Mouse (Mus musculus) midbrain, postnatal 0 days (tissue): Measurements from ENCODE around the gene Wbp2. TPM values are rescaled to one million over a fixed set of nuclear protein-coding genes. Genes with fewer than 3 reads are reported as not detected.

Source experiments
- ATAC-seq: fragments of 200-750 bp; cut with Nextera tagmentation; 2 replicates; pipeline ENCODE4 v1.8.0; 2017; ENCODE audit warnings: moderate number of reproducible peaks, mild to moderate bottlenecking, moderate TSS enrichment, moderate library complexity; ENCODE audit not compliant: low FRiP score
- DNase-seq: peaks from one replicate; pipeline ENCODE4 v3.0.0-alpha.2; 2015; ENCODE audit warnings: low spot score
- H3K27ac ChIP-seq: fragments of 300-500 bp; sonication (generic); 2 replicates; pipeline ENCODE4 v1.5.1; 2014; ENCODE audit warnings: low read depth, mild to moderate bottlenecking, low read length, mixed read lengths
- H3K27me3 ChIP-seq: fragments of 300-500 bp; sonication (generic); 2 replicates; pipeline ENCODE4 v1.6.1; 2014; ENCODE audit warnings: low read length, control low read depth, mixed read lengths; ENCODE audit not compliant: insufficient read depth
- H3K36me3 ChIP-seq: fragments of 300-500 bp; sonication (generic); 2 replicates; pipeline ENCODE4 v1.6.1; 2014; ENCODE audit warnings: low read length, control low read depth, mixed read lengths; ENCODE audit not compliant: insufficient read depth
- H3K4me1 ChIP-seq: fragments of 300-500 bp; sonication (generic); 2 replicates; pipeline ENCODE4 v1.6.1; 2014; ENCODE audit warnings: mild to moderate bottlenecking, control low read depth, antibody characterized with exemption, low read length, mixed read lengths; ENCODE audit not compliant: insufficient read depth
- H3K4me2 ChIP-seq: fragments of 300-500 bp; sonication (generic); 2 replicates; pipeline ENCODE4 v1.6.1; 2014; ENCODE audit warnings: low read depth, mild to moderate bottlenecking, low read length, mixed read lengths; ENCODE audit not compliant: poor library complexity, severe bottlenecking
- H3K4me3 ChIP-seq: fragments of 300-500 bp; sonication (generic); 2 replicates; pipeline ENCODE4 v1.5.1; 2014; ENCODE audit warnings: low read depth, mild to moderate bottlenecking, low read length, moderate library complexity
- H3K9ac ChIP-seq: fragments of 300-500 bp; sonication (generic); replicated peaks from 2 replicates; pipeline ENCODE4 v1.6.1; 2014; ENCODE audit warnings: mild to moderate bottlenecking, low read length, moderate library complexity, mixed read lengths; ENCODE audit not compliant: poor library complexity, severe bottlenecking
- H3K9me3 ChIP-seq: fragments of 300-500 bp; sonication (generic); 2 replicates; pipeline ENCODE4 v1.6.1; 2016; ENCODE audit warnings: low read length, control low read depth
- CTCF ChIP-seq: IDR thresholded peaks from 2 replicates; pipeline ENCODE4 v1.5.1; 2016; ENCODE audit warnings: antibody characterized with exemption, mild to moderate bottlenecking
- WGBS: fragments of 180-500 bp; shearing (Covaris S2); extraction: QIAGEN DNeasy Blood & Tissue Kit; methylation state at CpG from one replicate; pipeline ENCODE4 v1.1.7; 2014; 5-methylcytosine and 5-hydroxymethylcytosine counted together
- polyA plus RNA-seq: library from polyadenylated mRNA; unstranded; fragments of >200 nt; fragmentation: Nextera tagmentation; extraction: Ambion mirVana; gene quantifications from 2 replicates; pipeline ENCODE4 v1.2.1, GENCODE M21; 2015
- total RNA-seq: library from RNA; depleted of rRNA; stranded (reverse); fragments of >200 nt; gene quantifications from 2 replicates; pipeline ENCODE4 v1.2.3, GENCODE M21; 2014; rRNA removed

Wbp2 gene
- total and polyA plus RNA-seq, 2 experiments from 2014 or later, result 150 to 254 TPM

DNA sequence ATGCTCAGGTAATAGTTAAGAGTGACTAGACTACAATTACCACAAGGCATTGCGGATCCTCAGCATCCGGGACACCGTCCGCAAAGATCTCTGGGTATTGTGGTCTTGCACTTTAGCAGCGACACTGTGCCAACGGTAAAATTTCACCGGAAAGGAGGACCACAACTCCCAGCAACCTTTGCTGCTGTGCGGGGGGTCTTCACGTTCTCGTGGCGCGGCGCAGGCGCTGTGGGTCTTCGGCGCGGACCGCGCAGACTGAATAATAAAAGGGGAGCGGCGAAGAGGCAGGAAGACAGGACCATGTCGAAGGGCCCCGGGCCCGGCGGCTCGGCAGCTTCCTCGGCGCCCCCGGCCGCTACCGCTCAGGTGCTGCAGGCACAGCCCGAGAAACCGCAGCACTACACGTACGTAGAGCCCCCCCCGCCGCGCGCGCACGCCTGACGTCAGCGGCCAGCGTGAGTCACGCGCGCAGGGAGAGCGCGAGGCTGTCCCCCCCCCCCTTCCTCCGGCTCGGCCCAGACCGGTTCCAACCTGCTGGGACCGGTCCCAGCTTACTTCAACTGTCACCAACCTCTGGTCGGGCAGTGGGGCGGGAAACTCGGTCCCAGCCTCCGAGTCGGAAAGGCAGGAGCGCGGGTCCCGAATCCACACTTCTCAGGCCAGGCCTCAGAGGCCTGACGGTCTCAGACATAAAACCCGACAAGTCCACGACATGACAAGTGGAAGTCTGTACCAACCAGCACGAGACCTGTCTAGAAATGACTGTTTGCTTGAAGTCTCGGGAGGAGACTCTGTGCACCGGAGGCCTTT is 56.5 kb downstream of the Wbp2 start, which contains the start of gene Unk:
Unk (plus strand) TSS at position 235 of the 810 bp plus-strand sequence.
- peaks cover 8% of the 10 kb centered on the region; the same call in 1 of the 2 replicates for H3K4me1 ChIP-seq
- TF ChIP-seq CTCF, result no peak
- peak within 1 kb of the TSS; percentile 81 for H3K9ac ChIP-seq
- H3K9me3 ChIP-seq, result no peaks in the 10 kb centered on the region
- DNase-seq (peak; percentile 100), ATAC-seq (peak; percentile 96)
- H3K4me3 ChIP-seq, result peak within 1 kb of the TSS; percentile 44
- no peaks in the 10 kb centered on the region for H3K36me3 ChIP-seq
- under 1% methylated on average over 61 of the region's 67 CpGs for WGBS
- H3K27me3 ChIP-seq, result no peaks in the 10 kb centered on the region
- peak within 1 kb of the TSS; percentile 94 for H3K27ac ChIP-seq
- peak within 1 kb of the TSS; percentile 62 for H3K4me2 ChIP-seq

- Histone ChIP-seq H3K36me3 (no peaks in the 10 kb centered on the region), H3K9ac (peak overlapping the region; percentile 19), H3K4me2 (peak overlapping the region; percentile 48), H3K4me1 (peaks cover 8% of the 10 kb centered on the region; the same call in 1 of the 2 replicates), H3K27ac (peak overlapping the region; percentile 94), H3K9me3 (no peaks in the 10 kb centered on the region), H3K4me3 (peak overlapping the region; percentile 44), H3K27me3 (no peaks in the 10 kb centered on the region)
- ATAC-seq (no peak), DNase-seq (no peak)
- WGBS, result 83% methylated on average over 6 of the region's 6 CpGs
- TF ChIP-seq CTCF, result no peak
These were observed 57.5 kb downstream of the Wbp2 start for GRCm38 (mm10) chr11:116029086-116029865.

Other genes with a start within 250 kb of the Wbp2 start
- not detected in 2 replicates for gene Myo15b, start 228.6 kb downstream of the Wbp2 start, total RNA-seq
- gene Myo15b, start 228.6 kb downstream of the Wbp2 start, polyA plus RNA-seq, result 0.09 and 0.29 TPM in 2 replicates
- not detected in 2 replicates for gene Smim5, start 187.0 kb downstream of the Wbp2 start, total RNA-seq
- 1.3 and 1.5 TPM in 2 replicates for gene Smim5, start 187.0 kb downstream of the Wbp2 start, polyA plus RNA-seq
- gene Smim6, start 175.0 kb downstream of the Wbp2 start, total RNA-seq, result not detected in 2 replicates
- 0.26 TPM in 1 of 2 replicates, not detected in the other for gene Smim6, start 175.0 kb downstream of the Wbp2 start, polyA plus RNA-seq
- gene Sap30bp, start 153.7 kb downstream of the Wbp2 start, total RNA-seq, result 44.3 and 46.4 TPM in 2 replicates
- gene Sap30bp, start 153.7 kb downstream of the Wbp2 start, polyA plus RNA-seq, result 43.3 and 54.3 TPM in 2 replicates
- 18.9 and 20.4 TPM in 2 replicates for gene Recql5, start 153.5 kb downstream of the Wbp2 start, total RNA-seq
- gene Recql5, start 153.5 kb downstream of the Wbp2 start, polyA plus RNA-seq, result 8.0 and 10.5 TPM in 2 replicates
- 2.2 and 3.0 TPM in 2 replicates for gene Itgb4, start 112.3 kb downstream of the Wbp2 start, total RNA-seq
- 1.0 and 1.2 TPM in 2 replicates for gene Itgb4, start 112.3 kb downstream of the Wbp2 start, polyA plus RNA-seq
- gene Galk1, start 74.3 kb downstream of the Wbp2 start, total RNA-seq, result 36.3 and 44.0 TPM in 2 replicates
- 47.7 and 49.5 TPM in 2 replicates for gene Galk1, start 74.3 kb downstream of the Wbp2 start, polyA plus RNA-seq
- gene H3f3b, start 59.0 kb downstream of the Wbp2 start, total RNA-seq, result 568 and 792 TPM in 2 replicates
- gene H3f3b, start 59.0 kb downstream of the Wbp2 start, polyA plus RNA-seq, result 2,143 and 2,254 TPM in 2 replicates
- 45.2 and 55.1 TPM in 2 replicates for gene Unk, start 56.7 kb downstream of the Wbp2 start, total RNA-seq
- gene Unk, start 56.7 kb downstream of the Wbp2 start, polyA plus RNA-seq, result 25.5 and 26.7 TPM in 2 replicates
- gene Unc13d, start 9.0 kb downstream of the Wbp2 start, total RNA-seq, result 0.22 and 0.71 TPM in 2 replicates
- 0.67 and 0.77 TPM in 2 replicates for gene Unc13d, start 9.0 kb downstream of the Wbp2 start, polyA plus RNA-seq
- gene Trim47, start 40.2 kb upstream of the Wbp2 start, total RNA-seq, result 12.6 and 16.8 TPM in 2 replicates
- gene Trim47, start 40.2 kb upstream of the Wbp2 start, polyA plus RNA-seq, result 9.0 and 11.7 TPM in 2 replicates
- 5.7 and 7.6 TPM in 2 replicates for gene Trim65, start 44.1 kb upstream of the Wbp2 start, total RNA-seq
- 2.3 TPM in 2 replicates for gene Trim65, start 44.1 kb upstream of the Wbp2 start, polyA plus RNA-seq
- 74.3 and 100 TPM in 2 replicates for gene Mrpl38, start 51.9 kb upstream of the Wbp2 start, total RNA-seq
- gene Mrpl38, start 51.9 kb upstream of the Wbp2 start, polyA plus RNA-seq, result 77.0 and 78.7 TPM in 2 replicates
- 82.2 and 83.0 TPM in 2 replicates for gene Fbf1, start 81.2 kb upstream of the Wbp2 start, total RNA-seq
- gene Fbf1, start 81.2 kb upstream of the Wbp2 start, polyA plus RNA-seq, result 38.6 and 43.7 TPM in 2 replicates
- gene Ten1, start 111.9 kb upstream of the Wbp2 start, total RNA-seq, result 54.2 and 60.5 TPM in 2 replicates
- 91.2 and 101 TPM in 2 replicates for gene Ten1, start 111.9 kb upstream of the Wbp2 start, polyA plus RNA-seq
- 110 and 116 TPM in 2 replicates for gene Acox1, start 112.0 kb upstream of the Wbp2 start, total RNA-seq
- 66.1 and 69.2 TPM in 2 replicates for gene Acox1, start 112.0 kb upstream of the Wbp2 start, polyA plus RNA-seq
- gene Evpl, start 151.1 kb upstream of the Wbp2 start, total RNA-seq, result 3.3 and 4.9 TPM in 2 replicates
- 1.9 and 2.3 TPM in 2 replicates for gene Evpl, start 151.1 kb upstream of the Wbp2 start, polyA plus RNA-seq
- 17.7 and 27.3 TPM in 2 replicates for gene Srp68, start 187.2 kb upstream of the Wbp2 start, total RNA-seq
- 47.9 and 50.9 TPM in 2 replicates for gene Srp68, start 187.2 kb upstream of the Wbp2 start, polyA plus RNA-seq
- gene Galr2, start 193.9 kb upstream of the Wbp2 start, total RNA-seq, result 0.47 TPM in 1 of 2 replicates, not detected in the other
- gene Galr2, start 193.9 kb upstream of the Wbp2 start, polyA plus RNA-seq, result 0.36 and 0.54 TPM in 2 replicates
- gene Exoc7, start 220.2 kb upstream of the Wbp2 start, total RNA-seq, result 81.0 and 101 TPM in 2 replicates
- gene Exoc7, start 220.2 kb upstream of the Wbp2 start, polyA plus RNA-seq, result 144 and 149 TPM in 2 replicates
- gene Foxj1, start 248.4 kb upstream of the Wbp2 start, total RNA-seq, result 24.1 and 37.5 TPM in 2 replicates
- 9.6 and 12.1 TPM in 2 replicates for gene Foxj1, start 248.4 kb upstream of the Wbp2 start, polyA plus RNA-seq